Mouse (Mus musculus) heart, adult 2 months (tissue): ENCODE measurements around the gene Glcci1. TPM values are rescaled to one million over a fixed set of nuclear protein-coding genes. Genes with fewer than 3 reads are reported as not detected.
"Not testable (repeated sequence)": the region's sequence is repeated elsewhere in the genome, so short reads cannot be mapped to it uniquely, and the experiment has no call there.

Experiments used
- DNase-seq, 2 experiments: peaks; one replicate each; pipeline ENCODE4 v3.0.0; 2021
- H3K27ac ChIP-seq: fragments of 200-600 bp; 2 replicates; pipeline ENCODE4 v1.8.1; 2022
- H3K27me3 ChIP-seq: fragments of 200-500 bp; 2 replicates; pipeline ENCODE4 v1.6.1; 2012; ENCODE audit warnings: mild to moderate bottlenecking, low read length, inconsistent platforms, mixed read lengths; ENCODE audit not compliant: control insufficient read depth, insufficient read depth
- H3K36me3 ChIP-seq: fragments of 200-500 bp; 2 replicates; pipeline ENCODE4 v1.6.1; 2012; ENCODE audit warnings: low read length, inconsistent platforms; ENCODE audit not compliant: control insufficient read depth, insufficient read depth
- H3K4me1 ChIP-seq: fragments of 200-500 bp; 2 replicates; pipeline ENCODE4 v1.6.1; 2011; ENCODE audit warnings: low read length; ENCODE audit not compliant: control insufficient read depth, insufficient read depth
- H3K4me3 ChIP-seq: fragments of 200-600 bp; 2 replicates; pipeline ENCODE4 v1.8.1; 2022
- H3K79me2 ChIP-seq: fragments of 200-500 bp; replicated peaks from 2 replicates; pipeline ENCODE4 v1.6.1; 2012; ENCODE audit warnings: mild to moderate bottlenecking, inconsistent platforms, low read length, moderate library complexity, mixed read lengths; ENCODE audit not compliant: control insufficient read depth, insufficient read depth
- H3K9ac ChIP-seq: fragments of 200-500 bp; 2 replicates; pipeline ENCODE4 v1.6.1; 2012; ENCODE audit warnings: low read depth, mild to moderate bottlenecking, control low read depth, inconsistent platforms, low read length, mixed read lengths
- CTCF ChIP-seq: fragments of 200-600 bp; IDR thresholded peaks from 2 replicates; pipeline ENCODE4 v1.8.1; 2022; ENCODE audit warnings: antibody characterized with exemption, mild to moderate bottlenecking, moderate library complexity
- EP300 ChIP-seq: fragments of 200-500 bp; IDR thresholded peaks from 2 replicates; pipeline ENCODE4 v1.6.1; 2011; ENCODE audit warnings: low read depth, low read length, control low read depth; ENCODE audit not compliant: insufficient read depth
- POLR2A ChIP-seq: fragments of 200-500 bp; IDR thresholded peaks from 2 replicates; pipeline ENCODE4 v1.6.1; 2011; ENCODE audit warnings: mild to moderate bottlenecking, low read depth, low read length, control low read depth; ENCODE audit not compliant: insufficient read depth
- WGBS: fragments of 180-500 bp; shearing (Covaris S2); methylation state at CpG from one replicate; pipeline ENCODE4 v1.1.7; 2018; 5-methylcytosine and 5-hydroxymethylcytosine counted together
- intact Hi-C: fragments of 180-260 bp; cut with DNase I; formaldehyde crosslinking; loops from one replicate; pipeline ENCODE4 v1.15.1; 2025
- polyA plus RNA-seq: library from polyadenylated mRNA; depleted of rRNA; stranded (reverse); fragments of >200 nt; gene quantifications from 2 replicates; pipeline ENCODE4 v1.2.3, GENCODE M21; 2012
- total RNA-seq, 2 experiments: library from RNA; stranded (reverse); gene quantifications; 2 replicates each; pipeline ENCODE4 v1.2.3; 2021

Gene Glcci1
- total and polyA plus RNA-seq, 3 experiments = 1.7 to 10.7 (median 9.0) TPM

DNA sequence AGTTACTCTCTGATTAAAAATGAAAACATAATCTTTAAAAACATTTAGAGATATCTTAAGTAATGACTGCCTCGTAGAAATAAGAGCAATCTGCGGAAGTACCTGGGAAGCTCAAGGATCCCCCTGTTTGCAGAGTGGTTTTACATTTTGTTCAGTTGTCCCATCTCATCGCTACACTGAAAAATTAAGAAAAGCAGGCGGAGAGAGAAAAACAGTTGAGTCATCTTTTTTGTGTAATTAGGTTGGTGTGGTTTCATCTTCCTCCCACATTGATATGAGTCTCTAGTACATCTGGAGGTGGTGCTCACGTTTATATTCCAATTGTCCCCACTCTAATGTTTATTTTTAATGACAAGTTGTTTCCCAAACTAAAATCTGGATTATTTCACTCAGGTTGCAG lies 15.3 kb downstream of the Glcci1 start:
- WGBS = 84% methylated on average over 5 of the region's 5 CpGs
- Histone ChIP-seq H3K4me1 (no peaks in the 10 kb centered on the region), H3K27ac (no peak overlapping the region), H3K79me2 (no peaks in the 10 kb centered on the region), H3K36me3 (no peaks in the 10 kb centered on the region), H3K4me3 (no peak overlapping the region), H3K27me3 (no peaks in the 10 kb centered on the region), H3K9ac (no peak overlapping the region)
- no peak for DNase-seq
- intact Hi-C loops = no loop called here
- no peak for TF ChIP-seq CTCF
- no peak for TF ChIP-seq EP300
- no peak for TF ChIP-seq POLR2A

DNA sequence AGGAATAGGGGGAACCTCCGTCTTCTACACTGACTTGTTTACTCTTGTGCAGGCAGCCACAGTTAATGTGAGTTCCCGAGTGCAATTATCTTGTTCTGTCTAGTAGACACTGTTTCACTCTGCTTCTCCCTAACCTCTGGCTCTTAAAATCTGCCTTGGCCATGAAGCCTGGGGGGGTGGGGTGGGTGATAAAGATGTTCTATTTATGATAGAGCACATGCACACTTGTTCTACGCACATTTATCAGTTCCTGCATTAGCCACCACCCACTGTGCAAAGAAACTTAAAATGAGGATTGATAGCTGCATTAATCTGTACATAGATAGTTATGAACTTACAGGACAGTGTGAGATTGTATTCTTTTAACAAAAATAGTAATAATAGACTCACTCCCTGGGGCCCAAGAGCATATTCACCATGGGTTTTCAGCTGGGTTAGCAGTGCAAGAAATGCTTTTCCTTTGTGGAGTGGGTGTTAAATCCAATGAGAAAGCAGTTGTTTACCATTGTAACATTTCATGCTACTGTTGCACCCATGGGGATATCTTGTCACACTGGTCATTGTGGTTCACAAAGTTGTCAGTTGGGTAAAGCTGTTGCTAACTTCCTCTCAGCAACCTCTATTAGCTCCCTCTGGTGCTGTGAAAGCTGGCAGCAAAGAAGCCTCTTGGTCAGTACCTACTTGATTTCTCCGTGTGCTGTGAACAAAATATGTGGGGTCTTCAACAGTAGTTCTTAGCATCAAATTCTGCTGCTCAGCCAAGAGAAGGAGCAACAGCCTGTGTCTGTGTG lies 21.9 kb downstream of the Glcci1 start:
- WGBS = 44% methylated on average over 4 of the region's 4 CpGs
- Histone ChIP-seq H3K27me3 (no peaks in the 10 kb centered on the region), H3K4me1 (no peaks in the 10 kb centered on the region; the same call in 1 of the 2 replicates), H3K79me2 (no peaks in the 10 kb centered on the region), H3K9ac (no peak overlapping the region), H3K4me3 (no peak overlapping the region), H3K36me3 (no peaks in the 10 kb centered on the region; the same call in 1 of the 2 replicates), H3K27ac (no peak overlapping the region)
- no peak for TF ChIP-seq CTCF
- no peak for TF ChIP-seq POLR2A
- TF ChIP-seq EP300 = no peak
- DNase-seq = no peak
- intact Hi-C loops = no loop called here

DNA sequence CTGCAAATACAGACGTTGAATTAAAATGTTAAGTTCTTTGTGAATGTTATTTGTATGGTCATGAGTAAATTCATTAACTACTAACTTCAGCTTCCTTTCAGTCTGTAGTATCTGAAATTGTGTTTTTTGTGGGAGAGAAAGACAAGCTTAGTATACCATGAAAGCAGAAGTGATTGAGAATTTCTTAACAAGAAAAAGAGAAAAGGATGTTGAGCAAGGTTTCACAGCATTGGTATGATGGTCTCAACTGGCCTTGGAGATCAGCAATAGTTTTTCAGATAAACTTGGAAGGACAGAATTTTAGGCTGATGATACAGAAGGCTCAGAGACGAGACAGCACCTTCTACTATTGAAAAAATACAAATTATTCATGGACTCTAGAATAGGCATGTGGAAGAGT lies 27.5 kb downstream of the Glcci1 start:
- H3K4me3 ChIP-seq = no peak overlapping the region
- intact Hi-C loops = no loop called here
- 86% methylated on average over 2 of the region's 2 CpGs for WGBS
- H3K27ac ChIP-seq = no peak overlapping the region
- no peaks in the 10 kb centered on the region for H3K79me2 ChIP-seq
- H3K27me3 ChIP-seq = no peaks in the 10 kb centered on the region
- H3K36me3 ChIP-seq = no peaks in the 10 kb centered on the region
- H3K4me1 ChIP-seq = no peaks in the 10 kb centered on the region
- no peak for DNase-seq
- TF ChIP-seq POLR2A = no peak
- TF ChIP-seq CTCF = no peak
- TF ChIP-seq EP300 = no peak
- H3K9ac ChIP-seq = no peak overlapping the region

DNA sequence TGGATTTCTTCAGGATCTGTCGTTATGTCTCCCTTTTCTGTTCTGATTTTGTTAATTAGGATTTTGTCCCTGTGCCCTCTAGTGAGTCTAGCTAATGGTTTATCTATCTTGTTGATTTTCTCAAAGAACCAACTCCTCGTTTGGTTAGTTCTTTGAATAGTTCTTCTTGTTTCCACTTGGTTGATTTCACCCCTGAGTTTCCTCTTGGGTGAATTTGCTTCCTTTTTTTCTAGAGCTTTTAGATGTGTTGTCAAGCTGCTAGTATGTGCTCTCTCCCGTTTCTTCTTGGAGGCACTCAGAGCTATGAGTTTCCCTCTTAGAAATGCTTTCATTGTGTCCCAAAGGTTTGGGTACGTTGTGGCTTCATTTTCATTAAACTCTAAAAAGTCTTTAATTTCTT lies 32.1 kb downstream of the Glcci1 start:
- H3K36me3 ChIP-seq, H3K27me3 ChIP-seq, DNase-seq, H3K9ac ChIP-seq, H3K27ac ChIP-seq, intact Hi-C loops, H3K4me3 ChIP-seq, H3K4me1 ChIP-seq, H3K79me2 ChIP-seq: not testable (repeated sequence)
- WGBS = 76% methylated on average over 4 of the region's 4 CpGs

DNA sequence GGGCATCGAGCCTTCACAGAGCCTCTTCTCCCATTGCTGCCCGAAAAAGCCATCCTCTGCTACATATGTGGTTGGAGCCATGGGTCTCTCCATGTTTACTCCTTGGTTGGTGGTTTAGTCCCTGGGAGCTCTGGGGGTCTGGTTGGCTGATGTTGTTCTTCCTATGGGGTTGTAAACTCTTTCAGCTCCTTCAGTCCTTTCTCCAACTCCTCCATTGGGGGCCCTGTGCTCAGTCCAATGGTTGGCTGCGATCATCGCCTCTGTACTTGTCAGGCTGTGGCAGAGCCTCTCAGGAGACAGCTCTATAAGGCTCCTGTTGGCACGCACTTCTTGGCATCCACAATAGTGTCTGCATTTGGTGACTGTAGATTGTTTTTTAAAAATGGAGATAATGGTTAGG lies 35.4 kb downstream of the Glcci1 start:
- no peak for DNase-seq
- intact Hi-C loops = no loop called here
- H3K4me3 ChIP-seq = no peak overlapping the region
- WGBS = 94% methylated on average over 5 of the region's 5 CpGs
- H3K79me2 ChIP-seq = no peaks in the 10 kb centered on the region
- no peak for TF ChIP-seq POLR2A
- no peak for TF ChIP-seq EP300
- TF ChIP-seq CTCF = no peak
- H3K27me3 ChIP-seq = no peaks in the 10 kb centered on the region
- no peaks in the 10 kb centered on the region for H3K4me1 ChIP-seq
- no peak overlapping the region for H3K9ac ChIP-seq
- no peak overlapping the region for H3K27ac ChIP-seq
- H3K36me3 ChIP-seq = no peaks in the 10 kb centered on the region

DNA sequence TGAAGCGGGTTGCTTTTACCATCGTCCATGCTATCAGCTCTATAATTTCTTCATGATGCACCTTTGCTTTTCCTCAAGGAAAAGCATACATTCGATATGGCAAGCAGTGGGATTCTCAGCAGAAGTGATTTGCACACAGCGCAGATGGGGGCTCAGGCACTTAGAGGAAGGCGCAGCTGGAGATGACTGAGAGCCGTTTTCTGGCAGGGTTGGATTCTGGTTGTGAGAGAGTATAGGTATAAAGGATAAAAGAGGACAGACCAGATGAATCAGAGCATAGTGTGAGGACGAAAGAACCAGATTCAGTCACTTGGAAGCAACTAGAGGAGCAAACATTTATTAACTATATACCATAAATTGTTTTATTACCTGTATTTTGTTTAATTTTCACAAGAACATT lies 36.4 kb downstream of the Glcci1 start:
- no peaks in the 10 kb centered on the region for H3K27me3 ChIP-seq
- H3K36me3 ChIP-seq = no peaks in the 10 kb centered on the region
- no peaks in the 10 kb centered on the region for H3K79me2 ChIP-seq
- no peaks in the 10 kb centered on the region for H3K4me1 ChIP-seq
- intact Hi-C loops = no loop called here
- no peak overlapping the region for H3K4me3 ChIP-seq
- DNase-seq = no peak
- WGBS = 88% methylated on average over 7 of the region's 7 CpGs
- no peak overlapping the region for H3K9ac ChIP-seq
- no peak for TF ChIP-seq POLR2A
- TF ChIP-seq CTCF = no peak
- TF ChIP-seq EP300 = no peak
- H3K27ac ChIP-seq = no peak overlapping the region
